Mouse (Mus musculus): Measurements from ENCODE around the gene Plod3. TPM values are rescaled to one million over a fixed set of nuclear protein-coding genes. Genes with fewer than 3 reads are reported as not detected.

Plod3 gene
- polyA plus RNA-seq, 1 experiment from 2014 or later = 30.1 TPM

GRCm38 (mm10) chr5:137036211-137036610 is 49.4 kb downstream of the Plod3 start:
- ATAC-seq (ENCODE audit: low FRiP score) (no peak), DNase-seq (ENCODE audit: low spot score) (no peak)
- Histone ChIP-seq H3K27ac (no peak overlapping the region), H3K36me3 (replicated peaks; ENCODE audit: control insufficient read depth, insufficient read depth) (peaks cover 55% of the 10 kb centered on the region), H3K27me3 (ENCODE audit: control insufficient read depth, insufficient read depth, low read length) (peaks cover 5% of the 10 kb centered on the region), H3K4me1 (replicated peaks; ENCODE audit: control insufficient read depth, insufficient read depth, low read length) (peaks cover 6% of the 10 kb centered on the region), H3K9ac (no peak overlapping the region), H3K9me3 (ENCODE audit: control insufficient read depth, low read length) (no peaks in the 10 kb centered on the region), H3K4me2 (replicated peaks) (no peak overlapping the region), H3K4me3 (replicated peaks; ENCODE audit: low read length) (no peak overlapping the region)
- WGBS = 86% methylated on average over 13 of the region's 13 CpGs

GRCm38 (mm10) chr5:137039453-137039852 is 52.6 kb downstream of the Plod3 start:
- Histone ChIP-seq H3K4me3 (replicated peaks; ENCODE audit: low read length) (no peak overlapping the region), H3K27ac (no peak overlapping the region), H3K36me3 (replicated peaks; ENCODE audit: control insufficient read depth, insufficient read depth) (peaks cover 72% of the 10 kb centered on the region), H3K27me3 (ENCODE audit: control insufficient read depth, insufficient read depth, low read length) (no peaks in the 10 kb centered on the region), H3K4me2 (replicated peaks) (no peak overlapping the region), H3K9me3 (ENCODE audit: control insufficient read depth, low read length) (no peaks in the 10 kb centered on the region), H3K4me1 (replicated peaks; ENCODE audit: control insufficient read depth, insufficient read depth, low read length) (no peaks in the 10 kb centered on the region), H3K9ac (no peak overlapping the region)
- DNase-seq (ENCODE audit: low spot score) (no peak), ATAC-seq (ENCODE audit: low FRiP score) (no peak)
- 93% methylated on average over 10 of the region's 10 CpGs for WGBS

- Histone ChIP-seq H3K36me3 (replicated peaks; ENCODE audit: control insufficient read depth, insufficient read depth) (peaks cover 58% of the 10 kb centered on the region), H3K4me1 (replicated peaks; ENCODE audit: control insufficient read depth, insufficient read depth, low read length) (peaks cover 10% of the 10 kb centered on the region), H3K4me2 (replicated peaks) (no peak overlapping the region), H3K9ac (no peak overlapping the region), H3K27me3 (ENCODE audit: control insufficient read depth, insufficient read depth, low read length) (no peaks in the 10 kb centered on the region), H3K4me3 (replicated peaks; ENCODE audit: low read length) (no peak overlapping the region), H3K27ac (no peak overlapping the region), H3K9me3 (ENCODE audit: control insufficient read depth, low read length) (no peaks in the 10 kb centered on the region)
- 93% methylated on average over 10 of the region's 10 CpGs for WGBS
- ATAC-seq (ENCODE audit: low FRiP score) (no peak), DNase-seq (ENCODE audit: low spot score) (no peak)
Observed at GRCm38 (mm10) chr5:137041442-137041841, 54.6 kb downstream of the Plod3 start.

GRCm38 (mm10) chr5:137043997-137044396 is 57.2 kb downstream of the Plod3 start:
- Histone ChIP-seq H3K9ac (no peak overlapping the region), H3K4me3 (replicated peaks; ENCODE audit: low read length) (no peak overlapping the region), H3K27ac (no peak overlapping the region), H3K4me1 (replicated peaks; ENCODE audit: control insufficient read depth, insufficient read depth, low read length) (peaks cover 16% of the 10 kb centered on the region), H3K9me3 (ENCODE audit: control insufficient read depth, low read length) (no peaks in the 10 kb centered on the region), H3K27me3 (ENCODE audit: control insufficient read depth, insufficient read depth, low read length) (no peaks in the 10 kb centered on the region), H3K4me2 (replicated peaks) (no peak overlapping the region), H3K36me3 (replicated peaks; ENCODE audit: control insufficient read depth, insufficient read depth) (peaks cover 33% of the 10 kb centered on the region)
- ATAC-seq (ENCODE audit: low FRiP score) = no peak
- 91% methylated on average over 7 of the region's 7 CpGs for WGBS
- DNase-seq (ENCODE audit: low spot score) = no peak

- no peaks in the 10 kb centered on the region for H3K9me3 ChIP-seq (ENCODE audit: control insufficient read depth, low read length)
- no peaks in the 10 kb centered on the region for H3K27me3 ChIP-seq (ENCODE audit: control insufficient read depth, insufficient read depth, low read length)
- H3K27ac ChIP-seq = peak within 1 kb of the TSS; percentile 86
- peaks cover 21% of the 10 kb centered on the region for H3K36me3 ChIP-seq (replicated peaks; ENCODE audit: control insufficient read depth, insufficient read depth)
- WGBS = under 1% methylated on average over 48 of the region's 48 CpGs
- H3K4me2 ChIP-seq (replicated peaks) = peak within 1 kb of the TSS; percentile 78
- ATAC-seq (ENCODE audit: low FRiP score) = peak; percentile 92
- peak; percentile 99 for DNase-seq (ENCODE audit: low spot score)
- H3K4me3 ChIP-seq (replicated peaks; ENCODE audit: low read length) = peak within 1 kb of the TSS; percentile 88
- H3K9ac ChIP-seq = peak within 1 kb of the TSS; percentile 93
- H3K4me1 ChIP-seq (replicated peaks; ENCODE audit: control insufficient read depth, insufficient read depth, low read length) = peaks cover 16% of the 10 kb centered on the region
Observed at GRCm38 (mm10) chr5:137045402-137046323, 58.8 kb downstream of the Plod3 start, which contains the start of gene Ap1s1. Gene Ap1s1 (minus strand): TSS chr5:137046135.

MicroRNAs within 50 kb of the gene (microRNA counts, 519-probe panel; counts per million panel counts)
- not detected for microRNA mmu-miR-702

Small RNA genes lying within 50 kb of the gene (microRNA-seq; reads per million reads assigned to microRNA genes)
- 78.1 reads per million, percentile 49 among the genes with 10 or more reads in this experiment for gene Mir702

Other genes starting within 250 kb of the Plod3 start
- gene Col26a1, start 103.8 kb upstream of the Plod3 start, polyA plus RNA-seq (2014; fragmentation: Nextera tagmentation; extraction: Ambion mirVana) = 21.7 and 27.5 TPM in 2 replicates
- gene Ift22, start 78.9 kb upstream of the Plod3 start, polyA plus RNA-seq (2014; fragmentation: Nextera tagmentation; extraction: Ambion mirVana) = 118 and 133 TPM in 2 replicates
- 391 and 425 TPM in 2 replicates for gene Fis1, start 33.7 kb upstream of the Plod3 start, polyA plus RNA-seq (2014; fragmentation: Nextera tagmentation; extraction: Ambion mirVana)
- gene Cldn15, start 20.4 kb upstream of the Plod3 start, polyA plus RNA-seq (2014; fragmentation: Nextera tagmentation; extraction: Ambion mirVana) = 0.13 TPM in 1 of 2 replicates, not detected in the other
- 116 and 121 TPM in 2 replicates for gene Znhit1, start 1.0 kb downstream of the Plod3 start, polyA plus RNA-seq (2014; fragmentation: Nextera tagmentation; extraction: Ambion mirVana)
- gene Vgf, start 39.4 kb downstream of the Plod3 start, polyA plus RNA-seq (2014; fragmentation: Nextera tagmentation; extraction: Ambion mirVana) = 7.0 and 9.7 TPM in 2 replicates
- gene Ap1s1, start 59.1 kb downstream of the Plod3 start, polyA plus RNA-seq (2014; fragmentation: Nextera tagmentation; extraction: Ambion mirVana) = 192 and 201 TPM in 2 replicates
- gene Serpine1, start 85.2 kb downstream of the Plod3 start, polyA plus RNA-seq (2014; fragmentation: Nextera tagmentation; extraction: Ambion mirVana) = 0.25 TPM in 2 replicates
- 3.3 and 3.9 TPM in 2 replicates for gene Trim56, start 129.2 kb downstream of the Plod3 start, polyA plus RNA-seq (2014; fragmentation: Nextera tagmentation; extraction: Ambion mirVana)
- not detected in 2 replicates for gene Muc3, start 162.3 kb downstream of the Plod3 start, polyA plus RNA-seq (2014; fragmentation: Nextera tagmentation; extraction: Ambion mirVana)
- 0.09 and 0.43 TPM in 2 replicates for gene Muc3a, start 225.4 kb downstream of the Plod3 start, polyA plus RNA-seq (2014; fragmentation: Nextera tagmentation; extraction: Ambion mirVana)

All from hindbrain, embryonic 14.5 days (tissue).